Mouse (Mus musculus) megakaryocyte, embryonic 14.5 days (primary cell): Measurements from ENCODE around the gene Habp4.

Source experiments
- FLI1 ChIP-seq: IDR thresholded peaks from 2 replicates; pipeline ENCODE4 v1.6.1; 2012; ENCODE audit warnings: low read length, inconsistent platforms, mixed read lengths
- GATA1 ChIP-seq: IDR thresholded peaks from 3 replicates; pipeline ENCODE4 v1.6.1; 2012; ENCODE audit warnings: mixed read lengths, low read length, inconsistent platforms, borderline replicate concordance

- no peak for TF ChIP-seq GATA1
- TF ChIP-seq FLI1, result no peak
These were observed 17.4 kb downstream of the Habp4 start for GRCm38 (mm10) chr13:64178746-64179652.
